Mouse (Mus musculus) hindbrain, postnatal 0 days (tissue): ENCODE measurements around the gene Fam98a. TPM values are rescaled to one million over a fixed set of nuclear protein-coding genes. Genes with fewer than 3 reads are reported as not detected.

Experiments
- ATAC-seq: fragments of 200-750 bp; cut with Nextera tagmentation; 2 replicates; pipeline ENCODE4 v1.8.0; 2017; ENCODE audit warnings: mild to moderate bottlenecking, moderate TSS enrichment, moderate library complexity
- DNase-seq: peaks from one replicate; pipeline ENCODE4 v3.0.0-alpha.2; 2015; ENCODE audit warnings: low spot score
- H3K27ac ChIP-seq: fragments of 300-500 bp; sonication (generic); 2 replicates; pipeline ENCODE4 v1.5.1; 2014; ENCODE audit warnings: mild to moderate bottlenecking
- H3K27me3 ChIP-seq: fragments of 300-500 bp; sonication (generic); 2 replicates; pipeline ENCODE4 v1.6.1; 2014; ENCODE audit warnings: low read length, mixed read lengths; ENCODE audit not compliant: insufficient read depth
- H3K36me3 ChIP-seq: fragments of 300-500 bp; sonication (generic); 2 replicates; pipeline ENCODE4 v1.6.1; 2014; ENCODE audit warnings: low read length, mixed read lengths; ENCODE audit not compliant: insufficient read depth
- H3K4me1 ChIP-seq: fragments of 300-500 bp; sonication (generic); 2 replicates; pipeline ENCODE4 v1.6.1; 2014; ENCODE audit warnings: antibody characterized with exemption, low read length, mixed read lengths; ENCODE audit not compliant: insufficient read depth
- H3K4me2 ChIP-seq: fragments of 300-500 bp; sonication (generic); 2 replicates; pipeline ENCODE4 v1.6.1; 2014; ENCODE audit warnings: low read depth, mild to moderate bottlenecking, low read length, moderate library complexity, mixed read lengths
- H3K4me3 ChIP-seq: fragments of 300-500 bp; sonication (generic); 2 replicates; pipeline ENCODE4 v1.5.1; 2014; ENCODE audit warnings: low read length
- H3K9ac ChIP-seq: fragments of 300-500 bp; sonication (generic); replicated peaks from 2 replicates; pipeline ENCODE4 v1.6.1; 2014; ENCODE audit warnings: mild to moderate bottlenecking, low read length, moderate library complexity, mixed read lengths
- H3K9me3 ChIP-seq: fragments of 300-500 bp; sonication (generic); 2 replicates; pipeline ENCODE4 v1.6.1; 2016; ENCODE audit warnings: low read length, mixed read lengths
- CTCF ChIP-seq: IDR thresholded peaks from 2 replicates; pipeline ENCODE4 v1.5.1; 2016; ENCODE audit warnings: antibody characterized with exemption, control low read depth, low read depth
- WGBS: fragments of 180-500 bp; shearing (Covaris S2); extraction: QIAGEN DNeasy Blood & Tissue Kit; methylation state at CpG from one replicate; pipeline ENCODE4 v1.1.7; 2014; 5-methylcytosine and 5-hydroxymethylcytosine counted together
- polyA plus RNA-seq: library from polyadenylated mRNA; unstranded; fragments of >200 nt; fragmentation: Nextera tagmentation; extraction: Ambion mirVana; gene quantifications from 2 replicates; pipeline ENCODE4 v1.2.1, GENCODE M21; 2015
- total RNA-seq: library from RNA; depleted of rRNA; stranded (reverse); fragments of >200 nt; gene quantifications from 2 replicates; pipeline ENCODE4 v1.2.3, GENCODE M21; 2014

Gene Fam98a
- total and polyA plus RNA-seq, 2 experiments from 2014 or later, result 15.1 to 23.1 TPM

- Histone ChIP-seq H3K9me3 (no peaks in the 10 kb centered on the region), H3K4me3 (no peak overlapping the region), H3K36me3 (no peaks in the 10 kb centered on the region), H3K27ac (no peak overlapping the region), H3K4me2 (no peak overlapping the region), H3K4me1 (no peaks in the 10 kb centered on the region), H3K9ac (no peak overlapping the region), H3K27me3 (no peaks in the 10 kb centered on the region)
- TF ChIP-seq CTCF, result no peak
- ATAC-seq (peak; percentile 32; the same call in 1 of the 2 replicates), DNase-seq (peak; percentile 37)
- 21% methylated on average over 9 of the region's 9 CpGs for WGBS
Observed at GRCm38 (mm10) chr17:75522347-75523065, 29.2 kb downstream of the Fam98a start.

GRCm38 (mm10) chr17:75521236-75521842, 30.4 kb downstream of the Fam98a start:
- DNase-seq (no peak), ATAC-seq (no peak)

GRCm38 (mm10) chr17:75519239-75519900, 32.4 kb downstream of the Fam98a start:
- Histone ChIP-seq H3K27me3 (no peaks in the 10 kb centered on the region), H3K9me3 (no peaks in the 10 kb centered on the region), H3K4me3 (no peak overlapping the region), H3K4me2 (no peak overlapping the region), H3K27ac (no peak overlapping the region), H3K9ac (no peak overlapping the region), H3K4me1 (no peaks in the 10 kb centered on the region), H3K36me3 (no peaks in the 10 kb centered on the region)
- TF ChIP-seq CTCF, result no peak
- DNase-seq (no peak), ATAC-seq (no peak)
- 82% methylated on average over 8 of the region's 8 CpGs for WGBS

More at GRCm38 (mm10) chr17:75521236-75521842, 30.4 kb downstream of the Fam98a start:
- no peaks in the 10 kb centered on the region for H3K9me3 ChIP-seq
- H3K27me3 ChIP-seq, result no peaks in the 10 kb centered on the region
- no peak overlapping the region for H3K9ac ChIP-seq
- no peak for TF ChIP-seq CTCF
- no peak overlapping the region for H3K27ac ChIP-seq
- WGBS, result 22% methylated on average over 6 of the region's 6 CpGs
- no peaks in the 10 kb centered on the region for H3K36me3 ChIP-seq
- no peak overlapping the region for H3K4me3 ChIP-seq
- no peaks in the 10 kb centered on the region for H3K4me1 ChIP-seq
- no peak overlapping the region for H3K4me2 ChIP-seq

GRCm38 (mm10) chr17:75518181-75518901, 33.4 kb downstream of the Fam98a start:
- no peaks in the 10 kb centered on the region for H3K9me3 ChIP-seq
- H3K9ac ChIP-seq, result no peak overlapping the region
- no peaks in the 10 kb centered on the region for H3K4me1 ChIP-seq
- H3K27ac ChIP-seq, result no peak overlapping the region
- ATAC-seq (no peak), DNase-seq (no peak)
- no peak overlapping the region for H3K4me2 ChIP-seq
- no peak overlapping the region for H3K4me3 ChIP-seq
- H3K36me3 ChIP-seq, result no peaks in the 10 kb centered on the region
- H3K27me3 ChIP-seq, result no peaks in the 10 kb centered on the region
- TF ChIP-seq CTCF, result no peak
- WGBS, result 70% methylated on average over 8 of the region's 8 CpGs

GRCm38 (mm10) chr17:75516591-75516990, 35.2 kb downstream of the Fam98a start:
- Histone ChIP-seq H3K27ac (no peak overlapping the region), H3K4me2 (no peak overlapping the region), H3K9ac (no peak overlapping the region), H3K4me3 (no peak overlapping the region), H3K4me1 (no peaks in the 10 kb centered on the region), H3K27me3 (no peaks in the 10 kb centered on the region), H3K9me3 (no peaks in the 10 kb centered on the region), H3K36me3 (no peaks in the 10 kb centered on the region)
- 80% methylated on average over 4 of the region's 4 CpGs for WGBS
- no peak for ATAC-seq
- no peak for DNase-seq
- TF ChIP-seq CTCF, result no peak

- 88% methylated on average over 5 of the region's 5 CpGs for WGBS
- Histone ChIP-seq H3K36me3 (no peaks in the 10 kb centered on the region), H3K27me3 (no peaks in the 10 kb centered on the region), H3K9me3 (no peaks in the 10 kb centered on the region), H3K4me1 (no peaks in the 10 kb centered on the region), H3K4me2 (no peak overlapping the region), H3K9ac (no peak overlapping the region), H3K4me3 (no peak overlapping the region), H3K27ac (no peak overlapping the region)
- DNase-seq (no peak), ATAC-seq (no peak)
- TF ChIP-seq CTCF, result no peak
Observed at GRCm38 (mm10) chr17:75509257-75509656, 42.5 kb downstream of the Fam98a start.
